Mouse (Mus musculus) brain, embryonic 14.5 days (tissue): ENCODE data around the gene Arhgap18. TPM values are rescaled to one million over a fixed set of nuclear protein-coding genes. Genes with fewer than 3 reads are reported as not detected.

Experiments
- DNase-seq: peaks from one replicate; pipeline ENCODE4 v3.0.0-alpha.2; 2011; ENCODE audit warnings: low read depth
- CTCF ChIP-seq: fragments of 200-500 bp; IDR thresholded peaks from 2 replicates; pipeline ENCODE4 v1.5.1; 2012; ENCODE audit warnings: inconsistent platforms, mild to moderate bottlenecking, moderate library complexity, borderline replicate concordance; ENCODE audit not compliant: insufficient read depth, insufficient read length; ENCODE audit errors: extremely low read depth
- POLR2A ChIP-seq: fragments of 200-500 bp; IDR thresholded peaks from 2 replicates; pipeline ENCODE4 v1.6.1; 2012; ENCODE audit warnings: mild to moderate bottlenecking, inconsistent platforms, borderline replicate concordance; ENCODE audit not compliant: poor library complexity, insufficient read depth, insufficient read length, severe bottlenecking; ENCODE audit errors: extremely low read depth
- polyA plus RNA-seq: library from polyadenylated mRNA; depleted of rRNA; stranded (reverse); fragments of >200 nt; gene quantifications from 2 replicates; pipeline ENCODE4 v1.2.3, GENCODE M21; 2012

The Arhgap18 gene
- polyA plus RNA-seq, 1 experiment, result 11.8 TPM

GRCm38 (mm10) chr10:26948331-26948730, 195.1 kb downstream of the Arhgap18 start:
- DNase-seq, result no peak
- TF ChIP-seq CTCF, result no peak
- no peak for TF ChIP-seq POLR2A

- no peak for DNase-seq
- no peak for TF ChIP-seq CTCF
- TF ChIP-seq POLR2A, result no peak
These were observed 196.4 kb downstream of the Arhgap18 start for GRCm38 (mm10) chr10:26949667-26950066.

- DNase-seq, result peak; percentile 7
- TF ChIP-seq POLR2A (no peak), CTCF (no peak)
These were observed 197.2 kb downstream of the Arhgap18 start for GRCm38 (mm10) chr10:26950448-26950847.

GRCm38 (mm10) chr10:26958513-26958912, 205.3 kb downstream of the Arhgap18 start:
- TF ChIP-seq CTCF (no peak), POLR2A (no peak)
- no peak for DNase-seq
